Mouse (Mus musculus) neural tube, embryonic 12.5 days (tissue): Measurements from ENCODE around the gene Ttyh3. TPM values are rescaled to one million over a fixed set of nuclear protein-coding genes. Genes with fewer than 3 reads are reported as not detected.

ENCODE experiments used
- ATAC-seq: fragments of 200-750 bp; cut with Nextera tagmentation; 2 replicates; pipeline ENCODE4 v1.8.0; 2017; ENCODE audit warnings: low read depth, mild to moderate bottlenecking, moderate TSS enrichment, moderate library complexity; ENCODE audit not compliant: low FRiP score
- H3K27ac ChIP-seq: fragments of 300-500 bp; sonication (generic); 2 replicates; pipeline ENCODE4 v1.5.1; 2016
- H3K27me3 ChIP-seq: fragments of 300-500 bp; sonication (generic); replicated peaks from 2 replicates; pipeline ENCODE4 v1.6.1; 2016; ENCODE audit warnings: mild to moderate bottlenecking
- H3K36me3 ChIP-seq: fragments of 300-500 bp; sonication (generic); 2 replicates; pipeline ENCODE4 v1.6.1; 2016; ENCODE audit warnings: mild to moderate bottlenecking
- H3K4me1 ChIP-seq: fragments of 300-500 bp; sonication (generic); 2 replicates; pipeline ENCODE4 v1.6.1; 2016
- H3K4me2 ChIP-seq: fragments of 300-500 bp; sonication (generic); replicated peaks from 2 replicates; pipeline ENCODE4 v1.6.1; 2016; ENCODE audit warnings: mild to moderate bottlenecking
- H3K4me3 ChIP-seq: fragments of 300-500 bp; sonication (generic); 2 replicates; pipeline ENCODE4 v1.5.1; 2016
- H3K9ac ChIP-seq: fragments of 300-500 bp; sonication (generic); 2 replicates; pipeline ENCODE4 v1.6.1; 2016; ENCODE audit warnings: mild to moderate bottlenecking
- H3K9me3 ChIP-seq: fragments of 300-500 bp; sonication (generic); 2 replicates; pipeline ENCODE4 v1.6.1; 2016; ENCODE audit warnings: mild to moderate bottlenecking
- WGBS: fragments of 180-500 bp; shearing (Covaris S2); methylation state at CpG from one replicate; pipeline ENCODE4 v1.1.7; 2016; 5-methylcytosine and 5-hydroxymethylcytosine counted together
- polyA plus RNA-seq: library from polyadenylated mRNA; unstranded; fragments of >200 nt; fragmentation: Nextera tagmentation; extraction: Ambion mirVana; gene quantifications from 2 replicates; pipeline ENCODE4 v1.2.1, GENCODE M21; 2016

Ttyh3 gene
- polyA plus RNA-seq, 1 experiment from 2014 or later = 83.3 TPM

GRCm38 (mm10) chr5:140639312-140639711 is 9.5 kb downstream of the Ttyh3 start:
- WGBS = 86% methylated on average over 4 of the region's 4 CpGs
- no peak overlapping the region for H3K27ac ChIP-seq
- peaks cover 63% of the 10 kb centered on the region for H3K36me3 ChIP-seq

DNA sequence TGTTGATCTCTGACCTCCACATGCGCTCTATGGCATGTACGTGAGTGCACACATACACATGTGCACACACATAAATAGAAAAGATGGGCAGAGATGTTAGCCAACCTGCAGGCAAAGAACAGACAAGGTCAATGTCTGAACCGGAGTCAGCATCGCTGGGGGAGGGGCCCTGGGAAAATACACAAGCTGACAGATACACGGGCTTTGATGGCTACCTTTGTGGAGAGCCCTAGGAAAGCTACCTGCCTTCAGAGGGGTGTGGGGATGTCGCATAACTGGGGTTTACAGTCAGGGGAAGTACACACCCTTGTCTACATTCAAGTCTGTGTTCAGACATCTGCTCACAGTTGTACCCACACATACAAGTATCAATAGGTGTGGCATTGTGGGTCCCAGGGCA is 10.3 kb downstream of the Ttyh3 start:
- Histone ChIP-seq H3K27me3 (no peaks in the 10 kb centered on the region), H3K4me1 (peaks cover 50% of the 10 kb centered on the region), H3K9ac (no peak overlapping the region), H3K4me2 (no peak overlapping the region), H3K27ac (no peak overlapping the region), H3K36me3 (peaks cover 65% of the 10 kb centered on the region), H3K9me3 (no peaks in the 10 kb centered on the region), H3K4me3 (no peak overlapping the region)
- ATAC-seq = no peak
- 95% methylated on average over 6 of the region's 6 CpGs for WGBS

More at GRCm38 (mm10) chr5:140639312-140639711, 9.5 kb downstream of the Ttyh3 start:
- H3K4me1 ChIP-seq = peaks cover 51% of the 10 kb centered on the region
- no peak overlapping the region for H3K9ac ChIP-seq
- no peak overlapping the region for H3K4me2 ChIP-seq
- no peaks in the 10 kb centered on the region for H3K9me3 ChIP-seq
- no peak overlapping the region for H3K4me3 ChIP-seq
- no peaks in the 10 kb centered on the region for H3K27me3 ChIP-seq
- no peak for ATAC-seq

GRCm38 (mm10) chr5:140637989-140638388 is 10.8 kb downstream of the Ttyh3 start:
- H3K4me3 ChIP-seq = no peak overlapping the region
- no peak for ATAC-seq
- H3K36me3 ChIP-seq = peaks cover 70% of the 10 kb centered on the region
- H3K27ac ChIP-seq = no peak overlapping the region
- peaks cover 45% of the 10 kb centered on the region for H3K4me1 ChIP-seq
- H3K9me3 ChIP-seq = no peaks in the 10 kb centered on the region
- H3K4me2 ChIP-seq = no peak overlapping the region
- no peak overlapping the region for H3K9ac ChIP-seq
- 90% methylated on average over 3 of the region's 3 CpGs for WGBS
- no peaks in the 10 kb centered on the region for H3K27me3 ChIP-seq

- H3K4me3 ChIP-seq = no peak overlapping the region
- no peak for ATAC-seq
- peaks cover 79% of the 10 kb centered on the region for H3K36me3 ChIP-seq
- H3K27me3 ChIP-seq = no peaks in the 10 kb centered on the region
- H3K9me3 ChIP-seq = no peaks in the 10 kb centered on the region
- H3K27ac ChIP-seq = no peak overlapping the region
- no peak overlapping the region for H3K9ac ChIP-seq
- peaks cover 36% of the 10 kb centered on the region for H3K4me1 ChIP-seq
- H3K4me2 ChIP-seq = no peak overlapping the region
- 72% methylated on average over 6 of the region's 6 CpGs for WGBS
Observed at GRCm38 (mm10) chr5:140637058-140637410, 11.8 kb downstream of the Ttyh3 start.

- Histone ChIP-seq H3K27me3 (no peaks in the 10 kb centered on the region), H3K4me3 (no peak overlapping the region), H3K4me2 (no peak overlapping the region), H3K4me1 (peaks cover 30% of the 10 kb centered on the region), H3K36me3 (peaks cover 85% of the 10 kb centered on the region), H3K27ac (no peak overlapping the region), H3K9ac (no peak overlapping the region), H3K9me3 (no peaks in the 10 kb centered on the region)
- ATAC-seq = no peak
- 94% methylated on average over 7 of the region's 7 CpGs for whole genome bisulfite sequencing
Observed at GRCm38 (mm10) chr5:140636316-140637057, 12.3 kb downstream of the Ttyh3 start.

GRCm38 (mm10) chr5:140634798-140635722 is 13.8 kb downstream of the Ttyh3 start:
- Histone ChIP-seq H3K4me3 (no peak overlapping the region), H3K27ac (no peak overlapping the region), H3K4me2 (no peak overlapping the region), H3K9ac (no peak overlapping the region), H3K4me1 (peaks cover 18% of the 10 kb centered on the region), H3K36me3 (peaks cover 90% of the 10 kb centered on the region), H3K9me3 (no peaks in the 10 kb centered on the region), H3K27me3 (no peaks in the 10 kb centered on the region)
- WGBS = 93% methylated on average over 26 of the region's 26 CpGs
- ATAC-seq = no peak

DNA sequence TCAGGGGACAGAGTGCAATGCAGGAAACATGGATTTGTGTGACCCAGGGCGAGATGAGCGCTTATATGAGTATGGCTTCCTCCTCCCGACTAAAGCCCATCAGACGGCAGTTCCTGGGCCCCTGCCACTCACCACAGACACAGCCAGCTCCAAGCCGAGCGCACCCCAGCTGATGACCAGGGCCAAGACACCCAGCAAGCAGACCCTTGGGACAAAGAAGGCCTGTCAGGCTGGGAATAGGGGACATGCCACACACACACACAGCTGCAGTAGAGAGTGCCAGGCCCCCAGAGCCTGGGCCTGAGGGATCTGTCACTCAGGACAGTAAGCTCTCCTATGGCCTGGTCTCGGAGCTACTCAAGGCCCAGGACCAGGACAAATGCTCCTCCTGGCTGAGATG is 15.4 kb downstream of the Ttyh3 start:
- Histone ChIP-seq H3K27me3 (no peaks in the 10 kb centered on the region), H3K9ac (no peak overlapping the region), H3K9me3 (peaks cover 7% of the 10 kb centered on the region; the same call in 1 of the 2 replicates), H3K27ac (no peak overlapping the region), H3K4me3 (no peak overlapping the region), H3K4me2 (no peak overlapping the region), H3K4me1 (peaks cover 13% of the 10 kb centered on the region), H3K36me3 (peaks cover 96% of the 10 kb centered on the region)
- no peak for ATAC-seq
- WGBS = 89% methylated on average over 7 of the region's 7 CpGs

- H3K9me3 ChIP-seq = peaks cover 14% of the 10 kb centered on the region; the same call in 1 of the 2 replicates
- H3K4me3 ChIP-seq = no peak overlapping the region
- H3K4me1 ChIP-seq = no peaks in the 10 kb centered on the region
- ATAC-seq = no peak
- H3K27ac ChIP-seq = no peak overlapping the region
- H3K4me2 ChIP-seq = no peak overlapping the region
- no peaks in the 10 kb centered on the region for H3K27me3 ChIP-seq
- H3K36me3 ChIP-seq = peaks cover 100% of the 10 kb centered on the region
- H3K9ac ChIP-seq = no peak overlapping the region
- WGBS = 96% methylated on average over 9 of the region's 9 CpGs
Observed at GRCm38 (mm10) chr5:140628995-140629394, 19.8 kb downstream of the Ttyh3 start.

GRCm38 (mm10) chr5:140627580-140627979 is 21.3 kb downstream of the Ttyh3 start:
- peaks cover 100% of the 10 kb centered on the region for H3K36me3 ChIP-seq
- no peak overlapping the region for H3K27ac ChIP-seq
- ATAC-seq = no peak
- H3K4me3 ChIP-seq = no peak overlapping the region
- H3K9me3 ChIP-seq = peaks cover 14% of the 10 kb centered on the region; the same call in 1 of the 2 replicates
- WGBS = 96% methylated on average over 5 of the region's 5 CpGs
- no peaks in the 10 kb centered on the region for H3K4me1 ChIP-seq
- H3K9ac ChIP-seq = no peak overlapping the region
- no peak overlapping the region for H3K4me2 ChIP-seq
- H3K27me3 ChIP-seq = no peaks in the 10 kb centered on the region

GRCm38 (mm10) chr5:140624961-140625360 is 23.9 kb downstream of the Ttyh3 start:
- H3K27me3 ChIP-seq = no peaks in the 10 kb centered on the region
- ATAC-seq = no peak
- H3K9ac ChIP-seq = no peak overlapping the region
- H3K9me3 ChIP-seq = peaks cover 14% of the 10 kb centered on the region; the same call in 1 of the 2 replicates
- no peak overlapping the region for H3K27ac ChIP-seq
- H3K4me3 ChIP-seq = no peak overlapping the region
- 95% methylated on average over 13 of the region's 13 CpGs for WGBS
- H3K36me3 ChIP-seq = peaks cover 90% of the 10 kb centered on the region
- H3K4me1 ChIP-seq = 0 out of 2 replicates have a peak, but pooled peaks cover 5% of the 10 kb centered on the region
- no peak overlapping the region for H3K4me2 ChIP-seq

DNA sequence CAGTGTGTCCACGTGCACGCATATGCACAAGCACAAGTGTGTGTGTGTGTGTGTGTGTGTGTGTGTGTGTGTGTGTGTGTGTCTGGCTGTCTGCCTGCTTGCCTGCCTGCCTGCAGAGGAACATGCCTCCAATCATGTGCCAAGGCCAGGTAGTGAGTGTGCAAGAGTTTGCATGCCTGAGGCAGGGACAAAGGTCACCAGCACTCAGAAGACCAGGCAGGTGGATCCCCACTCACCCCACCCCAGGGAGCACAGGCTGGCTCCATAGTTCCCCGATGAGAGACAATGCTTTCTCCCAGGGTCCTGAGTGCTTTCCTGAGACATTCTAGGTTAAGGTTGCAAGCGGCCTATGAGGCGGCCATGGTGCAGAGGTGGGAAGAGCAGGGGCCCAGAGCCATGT is 24.6 kb downstream of the Ttyh3 start:
- peaks cover 14% of the 10 kb centered on the region; the same call in 1 of the 2 replicates for H3K9me3 ChIP-seq
- H3K4me2 ChIP-seq = no peak overlapping the region
- H3K27me3 ChIP-seq = no peaks in the 10 kb centered on the region
- 98% methylated on average over 5 of the region's 5 CpGs for WGBS
- H3K36me3 ChIP-seq = peaks cover 83% of the 10 kb centered on the region
- H3K9ac ChIP-seq = no peak overlapping the region
- H3K4me3 ChIP-seq = no peak overlapping the region
- no peak overlapping the region for H3K27ac ChIP-seq
- 0 out of 2 replicates have a peak, but pooled peaks cover 5% of the 10 kb centered on the region for H3K4me1 ChIP-seq
- no peak for ATAC-seq

DNA sequence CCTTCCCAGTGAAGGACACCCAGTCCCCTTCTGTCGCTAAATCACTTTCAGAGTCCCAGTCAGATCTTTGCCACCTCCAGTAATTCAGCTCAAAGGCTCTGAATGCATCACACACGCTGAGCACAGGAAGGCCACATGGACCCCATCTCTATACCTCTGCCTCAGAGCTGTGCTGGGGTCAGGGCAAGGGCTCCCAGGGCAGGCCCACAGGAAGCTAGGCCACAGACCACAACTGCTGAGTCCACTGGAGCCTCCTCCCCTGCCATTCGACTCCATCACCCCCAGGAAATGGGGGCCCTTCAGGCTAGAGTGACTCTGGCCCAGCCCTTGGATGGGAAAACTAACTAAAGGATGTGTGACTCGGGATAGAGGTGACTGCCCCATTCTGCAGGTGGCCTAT is 25.0 kb downstream of the Ttyh3 start:
- Histone ChIP-seq H3K27me3 (no peaks in the 10 kb centered on the region), H3K9me3 (peaks cover 11% of the 10 kb centered on the region; the same call in 1 of the 2 replicates), H3K4me2 (no peak overlapping the region), H3K9ac (no peak overlapping the region), H3K4me1 (0 out of 2 replicates have a peak, but pooled peaks cover 5% of the 10 kb centered on the region), H3K27ac (no peak overlapping the region), H3K4me3 (no peak overlapping the region), H3K36me3 (peaks cover 79% of the 10 kb centered on the region)
- no peak for ATAC-seq
- WGBS = 84% methylated on average over 4 of the region's 4 CpGs
